Mouse (Mus musculus) retina, embryonic 14.5 days (tissue): ENCODE measurements at regions not wholly inside any gene's neighbourhood (a gene's known extent, or its start where the extent isn't known, plus 50 kb on each side); places are given as distances from the start of the nearest gene placed in this dataset.

Experiments used
- DNase-seq: peaks from one replicate; pipeline ENCODE4 v3.0.0-alpha.2; 2015; ENCODE audit warnings: low spot score

DNA sequence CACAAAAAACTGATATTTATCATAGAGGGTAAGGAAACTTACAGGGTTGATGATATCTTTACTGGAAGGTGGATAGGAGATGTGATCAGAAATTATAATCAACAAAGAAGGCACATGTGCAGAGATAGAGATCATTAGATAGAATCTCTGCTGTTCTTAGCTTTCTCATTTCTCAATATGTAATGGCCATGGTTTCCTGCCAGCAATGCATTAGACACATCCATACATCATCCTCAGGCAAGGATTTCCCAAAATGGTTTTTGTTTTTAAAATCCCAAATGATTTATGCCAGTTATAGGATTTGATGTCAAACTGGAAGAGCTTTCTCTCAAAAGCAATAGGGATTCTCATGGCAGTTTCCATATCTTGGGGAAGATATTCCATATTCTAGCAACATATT, 52.0 kb upstream of the C030005K15Rik start:
- no peak for DNase-seq

DNA sequence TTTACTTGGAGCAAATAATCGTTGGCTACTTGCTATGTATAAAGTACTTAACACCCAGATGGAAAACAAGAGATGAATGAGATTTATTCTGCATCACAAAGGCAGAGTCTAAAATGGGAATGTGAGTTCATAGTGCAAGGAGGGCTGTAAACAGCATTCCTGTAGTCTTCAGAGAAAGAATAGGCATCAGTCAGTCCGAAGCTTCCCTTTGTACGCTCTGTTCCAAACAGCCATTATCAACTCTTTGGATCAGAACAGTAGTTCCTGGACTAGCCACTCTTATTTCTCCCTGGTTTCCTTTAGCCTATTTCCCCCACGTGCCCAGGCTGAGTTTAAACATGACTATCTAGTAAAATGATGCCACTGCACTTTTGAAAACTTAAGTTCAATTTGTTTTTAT, 52.8 kb upstream of the C030005K15Rik start:
- no peak for DNase-seq

DNA sequence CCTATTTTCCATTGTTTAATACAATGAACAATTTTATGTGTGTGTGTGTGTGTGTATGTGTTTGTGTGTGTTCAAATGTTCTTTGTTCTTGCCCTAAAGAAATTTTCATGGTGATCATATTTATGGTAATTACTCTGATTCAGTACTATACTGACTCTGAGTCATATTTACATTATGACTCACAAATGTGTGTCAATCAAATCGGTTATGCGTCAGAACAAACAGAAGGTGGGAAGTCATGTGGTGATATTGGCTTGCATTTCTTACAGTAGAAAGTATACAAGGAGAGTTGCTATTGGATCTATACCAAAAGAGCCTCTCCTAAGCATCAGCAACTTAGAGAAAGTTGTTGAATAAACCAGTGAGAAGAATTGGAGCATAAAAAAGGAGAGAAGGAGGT, 67.2 kb upstream of the C030005K15Rik start:
- no peak for DNase-seq

DNA sequence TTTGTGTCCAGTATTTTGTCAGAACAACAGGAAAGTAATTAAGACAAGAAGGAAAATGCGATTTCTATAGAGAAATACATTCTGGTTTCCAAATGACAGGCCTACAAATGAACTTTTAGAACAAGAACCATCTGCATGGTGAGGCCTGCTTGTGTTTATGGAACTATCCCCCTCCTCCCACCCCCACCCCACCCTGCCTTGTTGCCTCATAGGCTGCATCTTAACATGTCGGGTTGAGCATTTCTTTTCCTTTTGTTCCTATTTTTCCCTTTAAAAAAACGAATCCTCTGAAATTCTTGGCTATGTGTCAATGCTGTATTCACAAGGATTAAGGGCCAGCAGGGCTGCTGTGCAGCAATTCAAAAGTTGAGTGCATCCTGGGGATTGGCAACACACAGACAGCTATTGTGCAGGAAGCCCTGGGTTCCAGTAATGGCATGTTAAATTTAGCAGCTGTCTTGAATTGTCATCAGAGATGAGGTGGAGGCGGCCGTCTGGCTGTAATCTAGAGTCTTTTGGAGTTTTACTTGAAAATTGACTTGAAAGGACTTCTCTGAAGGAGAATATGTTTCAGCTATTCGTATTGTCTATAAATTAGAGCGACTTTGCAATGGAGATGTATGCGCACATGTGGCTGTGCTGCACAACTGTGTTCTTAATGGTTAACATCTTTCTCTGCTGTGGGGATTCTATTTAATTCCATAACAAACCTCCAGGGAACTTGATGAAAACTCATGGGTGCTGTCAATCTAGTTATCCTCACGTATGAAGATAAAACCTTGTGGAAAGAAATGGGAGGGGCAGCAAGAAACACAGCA, 75.1 kb upstream of the C030005K15Rik start:
- DNase-seq = no peak

DNA sequence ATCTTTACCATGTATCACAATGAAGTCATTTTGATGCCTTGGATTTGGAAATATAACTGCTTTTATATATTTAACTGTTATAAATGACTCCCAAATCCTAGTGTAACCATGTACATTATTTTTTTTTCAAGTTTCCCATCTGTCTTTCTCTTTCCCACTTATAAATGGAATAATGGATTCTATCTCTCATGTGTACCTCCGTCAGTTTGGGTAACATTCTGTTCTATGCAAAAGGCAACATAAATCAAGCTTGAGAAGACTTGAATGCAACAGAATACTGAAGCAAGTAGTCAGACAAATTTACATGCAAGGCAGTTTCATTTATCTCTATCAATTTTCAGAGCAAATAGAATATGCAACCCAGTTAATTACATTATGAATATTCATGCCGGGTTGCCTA, 81.4 kb upstream of the C030005K15Rik start:
- DNase-seq = no peak

DNA sequence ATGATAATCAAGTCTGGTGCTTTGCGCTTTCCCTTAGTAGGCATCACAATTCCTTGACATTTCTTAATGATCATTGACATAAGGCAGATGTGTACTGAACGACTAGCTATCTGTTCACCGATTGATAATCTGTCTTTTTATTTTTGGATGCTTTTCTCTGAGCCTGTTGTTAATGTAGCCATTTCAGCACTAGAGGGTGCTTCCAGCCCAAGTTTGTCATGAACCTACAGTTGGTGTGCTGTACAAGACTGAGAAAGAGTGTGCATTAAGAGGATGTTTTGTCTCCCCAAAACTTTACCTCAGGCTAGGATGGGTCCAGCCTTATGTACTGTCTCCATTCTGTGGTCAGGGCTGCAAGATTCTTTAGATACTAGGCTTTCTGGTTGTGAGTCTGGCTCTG, 116.0 kb upstream of the C030005K15Rik start:
- no peak for DNase-seq

DNA sequence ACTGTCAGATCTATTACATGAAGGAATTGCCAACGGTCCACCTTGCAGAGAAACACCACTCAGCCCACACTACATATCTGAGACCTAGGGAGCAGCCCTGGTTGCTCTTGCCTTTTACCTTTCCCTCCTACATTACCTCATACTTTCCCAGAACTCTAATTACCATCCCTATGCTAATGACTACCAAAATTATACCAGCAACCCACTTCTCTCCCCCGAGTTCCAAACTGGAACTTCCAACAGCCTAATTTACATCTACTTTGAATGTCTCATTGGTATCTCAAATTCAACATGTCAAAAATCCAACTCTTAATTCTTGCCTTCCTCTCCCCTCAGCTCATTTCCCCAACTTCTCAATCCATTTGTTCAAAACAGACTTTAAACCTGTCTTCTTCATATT, 124.9 kb upstream of the C030005K15Rik start:
- no peak for DNase-seq

DNA sequence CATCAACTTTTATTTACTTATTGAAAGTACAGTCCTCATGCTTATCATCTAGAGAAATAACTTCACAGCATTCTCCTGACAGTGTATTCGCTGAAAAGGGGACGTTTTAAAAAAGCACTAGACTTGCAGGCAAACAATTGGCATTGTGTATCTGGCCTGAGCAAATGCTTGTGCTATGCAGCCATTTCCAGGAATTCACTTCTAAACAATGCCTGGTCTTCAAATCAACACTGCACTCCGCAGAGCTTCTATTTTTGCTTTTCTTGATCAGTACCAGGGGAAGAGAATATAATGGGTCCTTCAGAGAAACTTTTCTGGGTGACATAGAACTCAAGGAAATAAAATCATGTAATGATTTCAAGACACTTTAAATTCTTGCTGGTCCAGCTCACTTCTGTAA, 150.5 kb upstream of the C030005K15Rik start:
- DNase-seq = no peak

DNA sequence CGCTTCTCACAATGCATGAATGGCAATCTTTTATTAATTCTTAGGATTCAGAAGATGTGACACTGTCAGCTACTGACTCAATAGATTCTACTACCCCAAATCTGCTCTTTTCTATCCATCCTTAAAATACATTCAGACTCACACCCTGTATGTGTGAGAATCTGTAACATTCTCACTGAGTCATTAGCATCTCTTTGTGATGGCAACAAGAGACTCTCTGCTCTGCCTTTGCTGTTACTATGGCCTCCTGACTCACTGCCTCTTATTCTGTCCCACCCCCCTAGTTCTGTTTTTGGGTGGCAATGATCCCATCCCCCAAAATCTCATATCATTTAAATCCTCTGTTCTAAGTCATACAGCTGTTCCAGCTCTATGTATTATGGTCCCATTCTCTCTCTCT, 159.5 kb upstream of the C030005K15Rik start:
- DNase-seq = no peak

DNA sequence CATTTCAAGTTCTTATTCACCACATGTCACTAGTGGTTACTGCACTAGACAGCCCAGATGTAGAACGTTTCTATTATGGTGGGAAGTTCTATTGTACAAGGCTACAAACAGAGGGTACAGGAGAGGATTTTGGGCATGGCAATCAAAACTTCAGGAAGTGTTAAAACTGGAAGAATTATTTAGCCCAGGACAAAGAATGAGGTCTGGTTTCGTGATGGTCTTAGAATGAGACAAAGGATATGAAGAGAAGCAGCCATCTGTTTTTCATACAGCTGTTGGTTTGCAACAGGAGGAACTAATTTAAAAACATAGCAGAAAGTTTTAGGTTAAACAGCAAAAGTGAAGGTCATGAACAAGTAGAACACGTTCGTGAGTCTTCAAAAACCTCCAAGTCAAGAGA, 179.2 kb upstream of the C030005K15Rik start:
- no peak for DNase-seq

DNA sequence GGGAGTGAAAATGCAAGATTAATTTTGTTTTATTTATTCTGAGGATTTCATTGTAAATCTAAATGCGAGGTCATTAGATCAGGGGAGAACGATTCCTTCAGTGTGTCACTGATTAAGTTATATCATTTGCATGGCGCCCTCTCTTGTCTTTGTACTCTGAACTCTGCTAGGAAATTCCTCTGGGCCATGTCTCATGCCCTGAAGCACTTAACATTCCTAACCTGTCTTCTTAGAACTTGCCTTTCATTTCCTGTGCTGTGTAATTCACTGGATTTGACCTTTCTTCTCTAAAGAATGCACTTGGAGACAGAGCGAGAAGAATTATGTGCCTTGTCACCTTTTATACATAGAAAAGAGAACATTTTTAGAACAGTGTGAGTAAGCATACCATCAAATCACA, 199.0 kb upstream of the C030005K15Rik start:
- no peak for DNase-seq

DNA sequence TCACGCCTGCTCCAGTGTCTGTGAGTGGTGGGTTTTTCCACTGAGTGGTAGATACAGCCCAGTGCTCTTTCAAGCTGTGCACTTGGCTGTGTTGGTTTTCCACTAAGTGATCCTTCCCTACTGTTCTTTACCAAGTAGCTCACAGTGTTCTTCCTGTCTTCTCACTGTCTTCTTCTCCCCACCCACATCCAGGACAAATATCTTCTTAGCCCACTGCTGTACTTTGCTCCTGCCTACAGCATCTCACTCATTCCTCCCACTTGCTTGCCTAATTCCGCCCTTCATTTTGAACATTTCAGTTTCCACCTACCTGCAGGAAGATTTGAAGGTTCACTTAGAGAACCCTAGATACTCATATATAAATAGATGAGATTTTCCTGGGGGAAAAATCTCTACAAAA, 213.8 kb upstream of the C030005K15Rik start:
- no peak for DNase-seq

DNA sequence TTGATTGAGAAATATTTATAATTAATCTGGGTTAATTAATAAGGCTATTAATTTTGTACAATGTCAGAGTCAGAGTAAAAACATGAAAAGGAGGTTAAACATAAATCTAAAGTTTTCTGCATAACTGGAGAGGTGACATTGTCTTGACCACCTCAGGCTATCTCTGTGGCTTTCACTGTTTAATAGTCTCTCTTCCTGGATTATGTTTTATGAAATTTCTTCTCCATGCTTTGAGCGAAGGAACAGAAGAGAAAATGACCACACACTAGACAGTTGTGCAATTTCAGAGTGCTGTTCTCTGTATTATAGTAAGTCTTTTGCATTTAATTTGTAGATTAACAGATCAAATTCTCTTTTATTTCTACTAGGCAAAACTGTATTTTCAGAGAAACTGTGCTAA, 239.3 kb upstream of the C030005K15Rik start:
- DNase-seq = no peak

DNA sequence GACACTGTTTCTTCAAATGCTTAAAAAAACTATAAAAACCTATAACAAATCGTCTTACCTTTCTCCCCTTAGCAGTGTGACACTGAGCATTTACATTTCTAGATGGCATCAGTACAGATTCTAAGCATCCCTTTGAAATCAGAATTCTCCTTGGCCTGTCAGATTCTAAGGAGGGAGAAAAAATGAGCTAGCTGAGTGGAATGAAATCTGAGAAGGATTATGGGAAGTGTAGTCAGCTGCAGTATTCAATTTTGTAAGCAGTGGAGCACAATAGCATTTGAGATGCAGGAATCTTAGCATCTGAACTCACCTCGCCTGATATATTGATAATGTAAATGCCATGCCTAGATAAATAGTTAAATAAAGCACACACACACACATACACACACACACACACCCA, 240.4 kb upstream of the C030005K15Rik start:
- no peak for DNase-seq

DNA sequence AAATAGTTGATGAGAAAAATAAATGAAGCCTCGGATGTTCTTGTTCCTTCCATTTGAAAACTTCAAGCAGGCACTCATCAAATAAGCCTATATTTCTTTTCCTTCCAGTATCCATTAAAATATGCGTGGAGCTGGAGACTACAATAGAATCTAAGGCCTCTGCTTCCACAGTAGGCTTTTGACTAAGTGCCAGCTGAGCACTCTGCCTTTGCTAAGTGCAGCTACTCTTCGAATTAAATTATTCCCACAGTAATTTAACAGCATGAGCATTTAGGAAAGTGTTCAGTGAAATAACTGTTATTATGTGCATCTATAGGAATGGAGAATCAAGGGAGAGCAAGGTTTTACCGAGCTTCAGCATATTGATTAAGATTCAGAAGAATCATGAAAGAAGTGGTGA, 280.5 kb upstream of the C030005K15Rik start:
- DNase-seq = no peak

DNA sequence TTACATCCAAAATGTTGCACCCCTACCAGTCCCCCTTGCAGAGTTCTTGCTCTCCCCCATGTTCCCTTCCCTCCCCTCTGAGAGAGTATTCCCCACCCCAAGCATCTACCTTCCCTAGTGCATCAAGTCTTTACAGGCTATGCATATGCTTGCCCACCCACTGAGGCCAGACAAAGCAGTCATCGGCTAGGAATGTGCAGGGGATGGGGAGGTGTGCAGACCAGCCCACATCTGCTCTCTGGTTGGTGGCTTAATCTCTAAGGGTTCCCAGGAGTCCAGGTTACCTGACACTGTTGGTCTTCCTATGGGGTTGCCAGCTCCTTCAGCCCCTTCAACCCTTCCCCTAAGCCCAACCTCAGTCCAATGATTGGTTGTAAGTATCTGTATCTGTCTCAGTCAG, 281.8 kb upstream of the C030005K15Rik start:
- no peak for DNase-seq

DNA sequence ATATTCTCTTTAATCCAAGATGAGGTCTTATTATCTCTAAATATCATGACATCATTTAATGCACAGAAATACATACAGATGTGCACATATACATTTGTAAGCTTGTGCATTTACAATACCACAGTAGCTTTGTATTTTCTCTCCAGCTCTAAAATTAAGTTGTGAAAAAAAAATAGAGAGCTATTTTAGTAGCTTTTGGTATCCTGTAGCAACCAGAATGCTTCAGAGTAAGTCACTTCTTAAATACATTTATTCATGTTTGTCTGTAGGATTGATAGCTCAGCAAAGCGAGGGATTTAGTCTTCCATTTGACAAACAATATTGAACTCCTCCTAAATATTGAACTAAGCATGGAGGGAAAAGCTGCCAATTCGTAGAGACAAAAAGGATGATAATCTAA, 286.4 kb upstream of the C030005K15Rik start:
- DNase-seq = no peak

DNA sequence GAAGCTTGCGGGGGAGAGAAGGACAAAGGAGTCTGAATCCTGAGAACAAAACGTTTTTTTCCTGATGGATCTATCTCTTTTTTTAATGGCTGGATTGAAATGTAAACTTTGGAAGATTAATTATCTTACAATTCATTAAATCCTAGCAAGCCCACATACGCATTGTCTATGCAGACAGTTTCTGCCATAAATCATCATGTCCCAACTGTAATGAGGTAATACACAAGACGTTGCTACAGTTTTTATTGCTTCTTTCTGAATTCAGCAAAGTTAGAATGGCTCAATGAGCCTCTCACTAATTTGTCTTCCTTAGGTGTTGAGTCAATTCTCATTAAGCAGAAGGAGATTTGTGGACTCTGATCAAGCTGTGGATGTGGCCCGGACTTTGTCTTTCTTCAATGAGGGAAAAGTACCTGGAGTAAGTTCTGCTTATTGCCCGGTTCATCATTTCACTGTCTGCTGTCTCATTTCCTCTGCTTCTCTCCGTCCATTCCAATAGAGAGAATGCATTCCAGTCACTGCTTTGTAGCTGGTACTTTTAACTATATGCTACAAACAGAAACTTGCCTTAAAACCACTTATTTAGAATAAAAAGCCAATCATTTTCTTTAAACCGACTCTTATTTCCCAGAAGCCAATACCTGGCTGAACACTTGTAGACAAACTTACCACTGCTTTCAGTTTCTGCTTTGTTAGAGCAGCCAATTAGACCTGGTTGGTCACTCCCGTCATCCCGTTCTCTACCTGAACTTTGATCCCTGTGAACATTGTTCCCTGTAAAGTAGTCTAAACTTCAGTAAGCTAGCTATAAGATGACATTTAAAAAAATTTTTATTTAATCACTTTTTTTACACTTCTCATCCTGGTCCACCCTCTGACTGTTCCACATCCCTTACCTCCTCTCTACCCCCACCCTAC, 288.7 kb upstream of the C030005K15Rik start:
- no peak for DNase-seq

DNA sequence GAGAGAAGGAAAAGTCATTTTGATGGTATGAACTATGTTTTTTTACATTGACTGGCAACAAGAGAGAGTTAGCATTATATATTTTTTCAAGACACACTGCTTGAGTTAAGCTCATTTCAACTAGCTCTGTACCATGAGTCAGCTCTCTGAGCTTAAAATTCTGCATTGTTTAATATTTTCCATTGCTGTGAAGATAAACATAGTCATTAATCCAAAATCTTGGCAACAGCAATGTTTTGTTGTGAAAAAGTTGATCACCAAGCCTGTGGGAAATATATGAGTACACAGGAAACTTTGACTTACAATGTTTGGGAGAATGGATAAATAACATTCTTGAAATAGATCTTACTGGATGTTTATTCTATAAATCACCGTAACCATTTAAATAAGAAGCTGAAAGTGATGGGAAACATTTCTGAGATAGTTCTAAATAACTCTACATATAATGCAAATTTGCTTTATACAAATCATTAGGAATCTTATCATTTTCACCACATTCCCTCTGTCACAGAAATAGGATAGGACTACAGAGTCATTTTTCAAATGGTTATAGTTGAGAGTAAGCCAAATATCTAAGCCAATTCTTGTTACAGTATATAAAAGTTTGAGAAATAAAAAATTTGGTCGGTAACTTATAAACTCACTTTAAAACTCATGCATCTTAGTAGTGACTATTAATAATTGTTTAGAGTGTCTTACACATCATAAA, 290.2 kb upstream of the C030005K15Rik start:
- no peak for DNase-seq

DNA sequence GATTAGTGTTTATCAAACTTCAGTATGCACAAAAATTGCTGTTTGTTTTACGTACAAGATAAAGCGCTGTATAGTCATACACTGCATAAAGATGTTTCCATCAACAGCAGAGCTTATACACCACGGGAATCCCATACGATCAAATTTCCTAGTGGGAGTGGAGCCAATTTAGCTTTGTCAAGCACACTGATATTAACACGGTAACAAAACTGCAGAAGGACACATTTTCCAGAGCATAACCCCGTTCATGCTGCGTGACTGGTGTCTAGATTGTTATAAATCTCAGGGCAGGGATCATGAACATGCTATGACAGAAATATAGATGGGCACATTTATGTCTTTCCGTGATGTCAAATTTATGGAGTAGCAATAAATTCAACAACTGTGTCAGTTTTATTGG, 302.6 kb upstream of the C030005K15Rik start:
- no peak for DNase-seq

DNA sequence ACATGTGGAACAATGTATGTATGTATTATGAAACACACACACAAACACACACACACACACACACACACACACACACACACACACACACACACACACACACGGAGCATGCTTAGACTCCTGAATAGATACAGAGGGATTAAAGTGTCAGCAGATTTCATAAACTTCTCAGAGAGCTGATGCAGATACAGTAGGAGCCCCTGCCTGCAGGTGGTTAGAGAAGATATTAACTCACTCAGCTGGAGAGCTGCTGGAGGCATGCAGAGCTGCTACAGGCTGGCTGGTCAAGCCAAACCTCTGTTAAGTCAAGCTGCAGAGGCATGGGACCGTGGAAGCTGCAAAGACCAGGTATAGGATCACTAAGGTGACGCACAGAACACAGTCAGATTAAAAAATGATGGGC, 303.1 kb upstream of the C030005K15Rik start:
- DNase-seq = no peak

DNA sequence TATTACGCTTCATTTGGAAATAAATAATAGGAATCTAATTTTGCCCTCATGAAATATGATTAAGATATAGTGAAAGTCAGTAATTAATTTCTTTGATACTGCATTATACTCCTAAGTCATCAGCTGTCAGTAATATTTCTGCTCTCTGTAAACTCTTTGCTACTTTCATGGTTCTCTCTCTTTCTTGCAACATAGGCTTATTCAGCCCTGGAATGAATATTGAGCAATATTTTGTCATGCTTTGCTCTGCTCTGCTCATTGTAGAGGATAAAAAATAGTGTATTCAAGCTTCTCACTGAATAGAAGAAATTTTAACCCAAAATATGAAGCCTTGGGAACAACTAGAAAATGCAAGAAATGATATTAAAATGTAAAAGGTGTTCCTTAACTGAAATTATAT, 306.1 kb upstream of the C030005K15Rik start:
- DNase-seq = no peak

DNA sequence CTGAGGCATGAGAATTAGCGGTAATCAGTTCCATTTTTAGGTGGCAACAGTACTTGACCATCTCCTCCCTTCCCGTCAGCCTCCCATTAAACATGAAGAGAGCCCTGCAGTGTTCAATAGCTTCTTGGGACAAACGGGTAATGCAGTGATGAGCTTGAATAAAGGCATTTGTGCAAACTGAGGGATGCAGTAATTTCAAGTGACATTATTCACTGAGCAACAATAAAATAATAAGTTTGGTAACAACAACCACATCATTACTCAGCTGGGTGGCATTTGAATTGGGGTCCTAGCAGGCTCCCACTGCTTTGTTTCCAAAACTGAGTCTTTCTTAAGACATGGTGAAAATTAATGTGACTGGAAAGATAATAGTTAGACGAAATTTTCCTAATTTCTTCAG, 315.2 kb upstream of the C030005K15Rik start:
- peak; percentile 63 for DNase-seq
